8 mouse cellular contexts compared by ENCODE assay signal in genomic region chr9:41580611-41581041, GRCm38 (mm10).
A peak's percentile ranks its signal among the peaks of the same experiment; 100 is the strongest.
DNase-seq lines count a peak whose midpoint lies in the region; ATAC-seq lines count a peak whose summit lies in the region.
"Had no signal": no experiment of that assay in that cellular context is flagged by ENCODE, and none has a peak within 500 bp of the region (broad histone marks: within the 10 kb centered on the region; RNA-seq: fewer than 3 reads in every experiment).

No protein-coding gene starts in this region.

- H3K27ac ChIP-seq in kidney, embryonic 16.5 days (ENCODE audit: low read length): peak overlapping the region; percentile 95
- H3K27ac ChIP-seq in liver, embryonic 11.5 days (ENCODE audit: low read depth, low read length): peak overlapping the region; percentile 53; the same call in 1 of the 2 replicates
- peak overlapping the region; percentile 100 for H3K27ac ChIP-seq in neural tube, embryonic 13.5 days (replicated peaks)
- H3K27ac ChIP-seq: macrophage had no signal

- peak; percentile 64 to 76 for DNase-seq in adrenal gland, postnatal 36 days
- DNase-seq in embryo, embryonic 9.5 days (ENCODE audit: extremely low spot score): peak; percentile 52
- DNase-seq in heart, adult 11 months: peak; percentile 96
- DNase-seq in liver, embryonic 11.5 days (ENCODE audit: low spot score): peak; percentile 48
- DNase-seq in urinary bladder, postnatal 4 days (ENCODE audit: low spot score in 2 of 2): peak; percentile 60 to 67

- peak overlapping the region; percentile 65 for H3K4me3 ChIP-seq in kidney, embryonic 16.5 days (ENCODE audit: low read length)
- peak overlapping the region; percentile 42 for H3K4me3 ChIP-seq in liver, embryonic 11.5 days (ENCODE audit: low read depth, low read length)
- peak overlapping the region; percentile 90 for H3K4me3 ChIP-seq in neural tube, embryonic 13.5 days

- peak overlapping the region; percentile 65 for H3K4me2 ChIP-seq in kidney, embryonic 16.5 days (replicated peaks; ENCODE audit: low read depth, low read length)
- peak overlapping the region; percentile 56 for H3K4me2 ChIP-seq in liver, embryonic 11.5 days
- peak overlapping the region; percentile 83 for H3K4me2 ChIP-seq in neural tube, embryonic 13.5 days

- under 1% methylated on average over 13 of the region's 13 CpGs for WGBS in kidney, embryonic 16.5 days
- WGBS in liver, embryonic 11.5 days: 3% methylated on average over 13 of the region's 13 CpGs
- under 1% methylated on average over 13 of the region's 13 CpGs for WGBS in neural tube, embryonic 13.5 days

- H3K9me3 ChIP-seq in kidney, embryonic 16.5 days (ENCODE audit: low read length): no peaks in the 10 kb centered on the region
- no peaks in the 10 kb centered on the region for H3K9me3 ChIP-seq in liver, embryonic 11.5 days (ENCODE audit: control insufficient read depth, low read length)
- no peaks in the 10 kb centered on the region for H3K9me3 ChIP-seq in neural tube, embryonic 13.5 days

- H3K9ac ChIP-seq in kidney, embryonic 16.5 days (replicated peaks; ENCODE audit: low read length): peak overlapping the region; percentile 78
- H3K9ac ChIP-seq in liver, embryonic 11.5 days (ENCODE audit: low read depth, low read length): peak overlapping the region; percentile 57
- peak overlapping the region; percentile 100 for H3K9ac ChIP-seq in neural tube, embryonic 13.5 days

- ATAC-seq in kidney, embryonic 16.5 days (ENCODE audit: low FRiP score, low TSS enrichment): peak; percentile 67; the same call in 1 of the 2 replicates
- no peak for ATAC-seq in liver, embryonic 11.5 days (replicated peaks; ENCODE audit: low FRiP score)
- peak; percentile 53; the same call in 1 of the 2 replicates for ATAC-seq in neural tube, embryonic 13.5 days (ENCODE audit: low read depth)

- H3K4me1 ChIP-seq in kidney, embryonic 16.5 days (ENCODE audit: insufficient read depth, low read length): peaks cover 11% of the 10 kb centered on the region
- no peaks in the 10 kb centered on the region for H3K4me1 ChIP-seq in liver, embryonic 11.5 days (replicated peaks; ENCODE audit: control insufficient read depth, insufficient read depth, low read length)
- H3K4me1 ChIP-seq in neural tube, embryonic 13.5 days (replicated peaks): peaks cover 41% of the 10 kb centered on the region

- no peaks in the 10 kb centered on the region for H3K27me3 ChIP-seq in kidney, embryonic 16.5 days (ENCODE audit: insufficient read depth, low read length)
- peaks cover 3% of the 10 kb centered on the region; the same call in 1 of the 2 replicates for H3K27me3 ChIP-seq in liver, embryonic 11.5 days (replicated peaks; ENCODE audit: control insufficient read depth, insufficient read depth, low read length)
- H3K27me3 ChIP-seq in neural tube, embryonic 13.5 days: no peaks in the 10 kb centered on the region

- no peaks in the 10 kb centered on the region for H3K36me3 ChIP-seq in kidney, embryonic 16.5 days (ENCODE audit: insufficient read depth, low read length)
- H3K36me3 ChIP-seq in liver, embryonic 11.5 days (ENCODE audit: control insufficient read depth, insufficient read depth, low read length): no peaks in the 10 kb centered on the region
- no peaks in the 10 kb centered on the region for H3K36me3 ChIP-seq in neural tube, embryonic 13.5 days
